Mouse (Mus musculus) adrenal gland (tissue): Measurements from ENCODE around the gene Il4ra.

Experiments used
- intact Hi-C: fragments of 180-260 bp; cut with DNase I; formaldehyde crosslinking; loops from one replicate; pipeline ENCODE4 v1.15.1; 2025

The Il4ra gene

GRCm38 (mm10) chr7:125597516-125598347, 45.8 kb downstream of the Il4ra start:
- intact Hi-C loops: no loop called here

DNA sequence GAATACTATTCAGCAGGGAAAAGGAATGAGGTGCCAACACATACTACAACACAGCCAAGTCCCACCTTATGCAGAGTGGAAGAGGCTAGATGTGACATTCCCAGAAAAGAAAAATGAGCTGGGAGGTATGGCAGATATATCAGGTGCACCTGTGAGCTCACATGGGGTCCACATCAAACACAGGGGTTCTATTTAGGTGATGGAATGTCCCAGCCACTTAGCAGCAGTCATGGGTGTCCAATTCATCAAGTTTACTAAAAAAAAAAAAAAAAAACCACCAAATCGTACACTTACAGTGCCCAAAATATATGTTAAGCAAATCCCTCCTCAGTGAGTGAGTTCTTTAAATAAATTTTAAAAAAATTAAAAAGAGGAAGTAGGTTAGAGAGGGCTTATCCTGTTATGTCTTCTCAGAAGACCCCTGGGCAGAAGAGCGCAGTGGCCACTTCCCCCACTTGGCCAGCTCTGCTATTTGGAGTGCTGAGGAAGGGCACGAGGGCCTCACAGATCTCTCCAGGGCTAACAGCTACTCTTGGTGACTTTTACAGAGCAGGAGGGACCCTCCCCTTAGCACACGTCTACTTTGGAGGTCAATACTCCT, 47.6 kb downstream of the Il4ra start:
- intact Hi-C loops: no loop called here

DNA sequence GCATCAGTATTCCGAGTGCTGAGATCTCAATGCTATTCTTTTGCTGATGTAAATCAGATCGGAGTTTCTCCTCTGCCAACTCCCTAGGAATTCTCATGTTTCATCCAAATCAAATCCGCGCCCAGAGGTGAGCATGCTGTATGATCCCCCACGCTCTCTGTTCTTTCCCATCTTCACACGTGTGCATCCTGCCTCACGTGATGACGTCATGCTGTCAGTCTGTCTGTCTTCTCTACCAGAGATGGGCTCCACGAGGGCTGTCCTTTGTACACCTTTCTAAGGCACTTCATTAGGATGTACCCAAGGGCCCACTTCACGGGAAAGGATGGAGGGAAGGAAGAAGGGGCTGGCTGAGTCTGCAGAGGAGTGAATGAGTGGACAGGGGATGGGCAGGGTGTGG, 48.2 kb downstream of the Il4ra start:
- intact Hi-C loops: no loop called here

DNA sequence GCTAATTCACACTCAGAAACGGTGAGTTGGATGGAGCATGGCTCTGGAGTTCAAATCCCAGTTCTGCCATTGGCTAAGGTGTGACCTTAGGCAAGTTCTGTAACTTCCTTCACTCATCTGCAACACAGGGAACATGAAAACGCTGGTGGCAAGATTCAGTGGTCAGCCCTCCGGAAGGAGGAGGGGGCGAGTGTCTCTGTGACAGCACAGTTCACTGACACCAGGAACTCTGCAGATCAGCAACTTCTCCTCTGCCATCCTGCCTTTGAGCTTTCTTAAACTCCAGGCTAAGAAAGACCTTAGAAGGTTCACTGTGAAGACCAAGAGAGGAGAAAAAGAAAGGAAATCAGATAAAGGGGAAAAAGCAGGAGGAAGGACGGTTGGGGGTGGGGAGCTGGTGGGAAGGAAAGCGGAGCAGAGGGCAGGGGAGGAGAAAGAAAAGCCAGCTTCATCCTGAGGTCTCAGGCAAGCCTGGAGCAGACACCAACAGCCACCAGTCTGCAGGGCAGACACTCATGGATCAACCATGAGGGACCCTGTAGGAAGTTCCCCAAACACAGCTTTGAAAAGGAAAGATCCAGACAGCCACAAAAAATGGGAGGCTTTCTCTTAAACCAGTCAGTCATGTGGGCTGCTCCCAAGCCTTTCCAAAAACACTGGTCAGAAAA, 48.8 kb downstream of the Il4ra start:
- intact Hi-C loops: no loop called here

DNA sequence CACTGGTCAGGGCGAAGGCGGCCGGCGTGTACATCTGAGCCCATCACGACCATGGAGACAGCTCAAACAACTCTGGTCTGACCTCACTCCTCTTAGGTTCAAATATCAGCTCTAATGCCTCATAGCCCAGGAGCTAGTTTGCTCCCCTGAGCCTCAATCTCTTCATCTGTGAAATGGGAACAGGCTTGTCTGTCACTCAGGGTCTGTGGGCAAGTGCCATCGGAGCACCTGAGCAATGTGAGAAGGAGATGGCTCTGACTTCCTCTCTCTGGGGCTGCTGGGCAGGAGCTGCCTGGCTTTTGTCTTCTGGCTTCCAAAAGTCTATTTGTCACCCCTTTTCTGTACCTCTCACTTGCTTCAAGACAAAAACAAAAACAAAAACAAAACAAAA, 49.4 kb downstream of the Il4ra start:
- intact Hi-C loops: no loop called here

DNA sequence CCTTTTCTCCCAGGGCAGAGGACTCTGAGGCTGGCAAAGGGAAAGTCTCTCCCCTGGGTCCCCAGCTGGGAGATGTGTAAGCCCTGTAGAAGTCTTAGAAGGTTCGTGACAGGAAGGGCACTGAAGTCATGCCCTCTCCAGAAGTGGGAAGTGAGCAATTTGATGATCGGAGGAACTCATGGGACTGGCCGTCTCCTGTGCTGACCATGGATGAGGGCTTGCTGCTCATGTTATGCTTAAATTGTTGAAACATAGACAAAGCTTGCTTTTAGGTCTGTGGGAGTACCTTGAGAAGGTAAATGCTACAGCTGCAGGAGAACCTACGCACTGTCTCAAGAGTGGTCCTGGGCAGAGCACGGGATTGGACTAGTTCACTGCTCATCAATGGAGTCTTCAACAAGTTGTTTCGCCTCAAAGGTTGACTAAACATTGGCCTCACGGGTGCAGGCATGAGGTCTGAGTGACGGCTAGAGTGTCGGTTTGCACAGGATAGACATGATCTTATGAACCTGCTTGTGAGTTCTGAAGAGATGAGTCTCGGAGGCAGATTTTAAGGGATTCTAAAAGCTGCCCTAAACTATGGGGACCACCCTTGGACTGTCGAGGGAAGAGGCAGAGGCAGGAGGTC, 50.0 kb downstream of the Il4ra start:
- intact Hi-C loops: no loop called here

GRCm38 (mm10) chr7:125603185-125603631, 51.3 kb downstream of the Il4ra start, which contains the start of gene Il21r:
TSS of gene Il21r (plus strand) at chr7:125603429.
- intact Hi-C loops: no loop called here

DNA sequence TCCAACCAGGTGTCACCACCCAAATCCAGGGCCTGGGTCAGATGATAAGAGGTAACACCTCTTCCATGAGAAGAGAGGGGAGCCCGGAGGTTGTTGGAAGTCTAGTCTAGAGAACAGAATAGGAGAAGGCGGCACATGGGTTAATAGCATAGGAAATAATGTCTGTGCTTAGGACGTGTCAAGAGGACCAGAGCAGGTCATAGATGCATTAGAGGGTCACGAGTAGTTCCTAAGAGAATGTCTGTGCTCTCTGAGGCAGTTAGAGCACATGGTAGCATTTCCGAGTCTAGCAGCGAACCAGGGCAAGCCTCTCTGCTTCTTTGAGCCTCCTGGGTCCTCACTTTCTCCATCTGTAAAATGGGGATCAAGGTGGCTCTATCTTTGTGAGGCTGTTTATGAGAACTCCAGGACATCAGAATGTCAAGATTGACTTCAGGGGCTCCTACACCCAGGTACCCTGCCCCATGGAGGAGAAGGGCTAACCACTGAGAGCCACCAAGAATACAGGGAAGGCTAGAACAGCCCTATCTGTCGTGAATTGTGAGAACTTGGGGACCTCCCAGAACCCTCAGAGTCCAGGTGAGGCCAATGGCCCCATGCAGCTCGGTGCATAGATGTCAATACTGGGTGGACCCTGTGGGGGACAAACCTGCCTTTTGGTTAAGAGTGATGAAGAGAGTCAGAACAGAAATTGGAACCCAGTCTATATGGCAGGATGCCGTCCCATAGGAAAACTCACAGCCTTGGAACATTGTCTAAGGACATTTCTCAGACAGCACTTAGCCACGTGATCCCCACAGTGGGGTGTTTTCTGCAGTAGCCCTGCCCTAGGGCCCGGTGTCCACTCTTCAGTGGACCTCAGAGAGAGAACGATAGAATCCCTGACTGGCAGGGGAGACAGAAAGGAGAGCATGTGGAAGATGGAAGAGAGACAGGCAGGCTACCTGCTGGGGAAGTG, 52.7 kb downstream of the Il4ra start:
- intact Hi-C loops: no loop called here

DNA sequence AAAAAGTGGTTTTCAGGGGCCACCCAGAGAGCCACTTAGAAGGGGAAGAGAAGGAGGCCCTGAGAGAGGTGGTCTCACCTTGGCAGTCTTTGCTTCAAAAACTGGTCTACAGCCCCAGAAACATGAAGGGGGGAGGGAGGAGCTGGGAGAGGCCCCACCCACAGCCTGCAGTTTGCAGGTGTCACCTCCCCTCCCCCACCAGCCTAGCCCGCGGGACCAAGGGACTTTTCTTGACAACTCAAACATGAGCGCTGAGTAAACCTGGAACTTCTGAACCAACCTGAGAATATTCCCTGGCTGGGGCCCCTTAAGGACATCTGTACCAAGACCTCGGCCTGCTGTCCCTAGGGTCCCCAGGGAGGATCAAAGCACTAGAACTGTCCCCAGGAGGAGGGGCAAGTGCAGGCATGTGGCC, 53.8 kb downstream of the Il4ra start:
- intact Hi-C loops: no loop called here

DNA sequence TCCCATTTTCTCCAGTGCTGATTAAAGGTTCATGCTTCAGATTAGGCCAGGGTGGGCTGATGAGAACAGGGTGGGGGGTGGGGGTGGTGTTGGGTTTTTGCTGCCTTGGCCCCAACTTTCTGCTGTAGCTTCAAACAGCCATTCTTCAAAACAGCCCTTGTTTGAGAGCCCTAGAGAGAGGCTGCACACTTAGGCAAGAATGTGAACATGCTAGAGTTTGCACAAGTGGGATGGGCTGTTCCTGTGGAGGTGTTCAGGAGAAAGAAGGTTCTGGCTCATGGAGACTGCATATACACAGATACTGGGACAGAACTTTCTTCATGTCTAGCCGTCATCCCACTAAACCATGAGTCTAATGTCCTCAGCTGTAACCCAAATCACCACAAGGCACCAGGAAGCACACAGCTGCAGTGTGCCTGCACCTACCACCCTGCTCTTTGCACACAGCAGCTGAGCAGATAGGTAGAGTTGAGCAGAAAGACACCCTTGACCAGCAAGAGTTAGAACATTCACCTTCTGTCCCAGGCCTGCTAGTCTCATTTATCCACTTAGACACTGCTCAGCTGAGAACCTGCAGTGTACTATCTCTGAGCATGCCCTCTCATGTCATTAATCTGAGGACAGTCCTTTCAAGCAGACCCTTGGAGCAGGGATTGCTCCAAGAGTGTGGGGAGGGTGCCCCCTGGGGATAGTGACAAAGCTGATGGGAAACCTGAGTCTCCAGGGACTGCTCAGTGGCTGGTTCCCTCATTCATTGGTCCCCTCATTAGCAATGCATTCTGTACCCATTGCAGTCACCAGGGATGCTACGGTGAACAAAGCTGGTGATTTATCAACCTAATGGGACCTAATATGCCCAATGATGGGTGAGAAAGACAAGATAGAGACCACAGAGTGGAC, 54.6 kb downstream of the Il4ra start:
- intact Hi-C loops: no loop called here

GRCm38 (mm10) chr7:125607384-125608182, 55.7 kb downstream of the Il4ra start:
- intact Hi-C loops: no loop called here

GRCm38 (mm10) chr7:125608183-125608688, 56.3 kb downstream of the Il4ra start:
- intact Hi-C loops: no loop called here

DNA sequence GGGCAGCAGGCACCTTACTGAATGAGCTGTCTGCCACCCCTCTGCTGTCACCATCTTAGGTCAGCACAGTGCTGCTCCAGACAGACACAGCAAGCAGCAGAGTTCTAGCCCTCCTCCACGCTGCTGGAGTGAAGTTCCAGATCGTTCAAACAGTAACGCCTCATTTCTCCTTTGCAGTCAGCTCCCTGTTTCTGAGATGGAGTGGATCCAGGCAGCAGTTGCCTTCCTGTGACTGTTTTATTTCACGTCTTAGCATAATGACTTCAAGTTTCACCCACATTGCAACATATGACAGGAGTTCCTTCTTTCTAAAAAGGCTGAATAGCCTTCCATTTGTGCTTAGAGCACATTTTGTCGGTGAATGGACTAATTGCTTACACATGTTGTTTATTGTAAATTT, 61.7 kb downstream of the Il4ra start:
- intact Hi-C loops: no loop called here

DNA sequence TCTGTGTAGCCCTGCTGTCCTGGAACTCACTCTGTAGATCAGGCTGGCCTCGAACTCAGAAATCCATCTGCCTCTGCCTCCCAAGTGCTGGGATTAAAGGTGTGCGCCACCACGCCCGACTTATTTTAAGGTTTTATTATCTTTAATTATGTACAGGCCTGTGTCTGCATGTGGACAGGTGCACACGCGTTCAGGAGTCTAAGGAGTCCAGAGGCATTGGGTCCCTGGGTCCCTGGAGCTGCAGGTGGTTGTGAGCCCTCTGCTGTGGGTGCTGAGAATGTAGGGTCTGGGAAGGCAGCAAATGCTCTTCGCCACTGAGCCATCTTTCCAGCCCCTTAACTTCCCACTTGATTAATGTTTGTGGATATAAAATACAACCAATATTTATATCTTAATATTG, 63.5 kb downstream of the Il4ra start:
- intact Hi-C loops: no loop called here

DNA sequence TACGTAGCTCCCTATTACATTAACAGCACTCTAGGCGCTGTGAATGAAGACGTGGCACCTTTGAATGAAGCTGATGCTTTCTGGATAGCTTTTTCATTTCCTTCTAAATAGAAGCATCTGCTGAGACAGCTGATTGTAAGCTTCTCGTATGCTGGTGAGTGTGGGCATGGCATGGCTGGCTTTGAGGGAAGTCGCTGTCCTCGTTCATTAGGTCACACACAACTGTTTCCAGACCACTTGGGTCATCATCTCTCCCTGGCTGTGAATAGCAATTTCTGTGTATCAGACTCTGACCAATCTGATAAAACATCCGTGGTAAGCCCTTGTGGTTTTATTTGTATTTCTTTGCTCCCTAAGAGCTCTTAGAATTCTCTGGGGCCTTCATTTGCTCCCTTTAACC, 66.1 kb downstream of the Il4ra start:
- intact Hi-C loops: no loop called here

GRCm38 (mm10) chr7:125620077-125620476, 68.2 kb downstream of the Il4ra start:
- intact Hi-C loops: no loop called here

DNA sequence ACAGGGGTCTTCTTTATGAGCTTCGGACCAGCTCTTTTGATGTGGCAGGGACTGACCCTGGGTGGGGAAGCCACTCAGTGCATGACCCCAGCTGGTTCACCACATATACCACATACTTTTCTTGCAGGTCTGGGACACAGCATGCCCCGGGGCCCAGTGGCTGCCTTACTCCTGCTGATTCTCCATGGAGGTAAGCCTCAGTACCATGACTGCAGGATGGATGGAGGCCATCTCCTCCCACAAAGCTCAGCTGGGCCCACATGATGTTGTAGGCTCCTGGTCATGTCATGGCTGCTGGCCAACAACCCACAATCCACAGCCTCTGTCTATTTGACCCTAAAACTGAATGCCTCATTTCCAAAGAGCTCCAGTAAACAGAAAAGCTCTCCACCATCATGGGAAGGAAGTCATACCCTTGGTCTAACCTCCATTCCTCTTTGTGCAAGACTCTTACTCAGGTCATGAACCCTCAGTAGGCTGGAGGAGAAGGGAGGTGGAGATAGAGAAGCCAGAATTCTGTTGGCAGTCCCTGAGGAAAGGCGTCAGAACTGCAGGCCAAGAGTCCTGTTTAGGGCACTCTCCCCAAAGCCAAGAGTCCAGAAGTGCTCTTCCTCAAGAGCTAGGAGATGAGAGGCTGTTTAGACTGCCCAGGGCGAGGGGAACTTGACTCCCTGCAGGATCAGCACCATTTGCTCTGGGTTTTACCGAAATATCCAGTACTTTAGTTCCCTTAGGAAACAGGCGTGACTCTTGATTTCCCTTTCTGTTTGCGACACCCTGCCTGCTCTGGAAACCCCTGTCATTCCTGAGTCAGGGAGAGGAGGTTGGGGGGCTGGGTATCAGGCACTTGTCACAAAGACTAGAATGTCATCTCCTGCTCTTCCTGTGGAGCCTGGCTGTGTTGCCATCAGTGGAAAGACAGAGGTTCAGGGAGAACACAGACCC, 71.1 kb downstream of the Il4ra start:
- intact Hi-C loops: no loop called here
